Mouse (Mus musculus) hindbrain, embryonic 14.5 days (tissue): ENCODE results near the gene Ptprt. TPM values are rescaled to one million over a fixed set of nuclear protein-coding genes. Genes with fewer than 3 reads are reported as not detected.

Experiments
- ATAC-seq: fragments of 200-750 bp; cut with Nextera tagmentation; 2 replicates; pipeline ENCODE4 v1.8.0; 2017; ENCODE audit warnings: moderate number of reproducible peaks, mild to moderate bottlenecking, moderate TSS enrichment, moderate library complexity; ENCODE audit not compliant: low FRiP score
- DNase-seq: peaks from one replicate; pipeline ENCODE4 v3.0.0-alpha.2; 2015; ENCODE audit warnings: low spot score
- H3K27ac ChIP-seq: fragments of 300-500 bp; sonication (generic); 2 replicates; pipeline ENCODE4 v1.5.1; 2014; ENCODE audit warnings: mild to moderate bottlenecking, moderate library complexity
- H3K27me3 ChIP-seq: fragments of 300-500 bp; sonication (generic); 2 replicates; pipeline ENCODE4 v1.6.1; 2014; ENCODE audit warnings: mild to moderate bottlenecking, low read length, mixed read lengths; ENCODE audit not compliant: control insufficient read depth, insufficient read depth
- H3K36me3 ChIP-seq: fragments of 300-500 bp; sonication (generic); replicated peaks from 2 replicates; pipeline ENCODE4 v1.6.1; 2014; ENCODE audit not compliant: control insufficient read depth, insufficient read depth
- H3K4me1 ChIP-seq: fragments of 300-500 bp; sonication (generic); replicated peaks from 2 replicates; pipeline ENCODE4 v1.6.1; 2014; ENCODE audit warnings: antibody characterized with exemption, low read length, mixed read lengths; ENCODE audit not compliant: control insufficient read depth, insufficient read depth
- H3K4me2 ChIP-seq: fragments of 300-500 bp; sonication (generic); replicated peaks from 2 replicates; pipeline ENCODE4 v1.6.1; 2014; ENCODE audit warnings: mild to moderate bottlenecking, moderate library complexity
- H3K4me3 ChIP-seq: fragments of 300-500 bp; sonication (generic); replicated peaks from 2 replicates; pipeline ENCODE4 v1.5.1; 2014; ENCODE audit warnings: mild to moderate bottlenecking, low read length
- H3K9ac ChIP-seq: fragments of 300-500 bp; sonication (generic); 2 replicates; pipeline ENCODE4 v1.6.1; 2014
- H3K9me3 ChIP-seq: fragments of 300-500 bp; sonication (generic); 2 replicates; pipeline ENCODE4 v1.6.1; 2016; ENCODE audit warnings: low read length; ENCODE audit not compliant: control insufficient read depth
- WGBS: fragments of 180-500 bp; shearing (Covaris S2); extraction: QIAGEN DNeasy Blood & Tissue Kit; methylation state at CpG from one replicate; pipeline ENCODE4 v1.1.7; 2014; 5-methylcytosine and 5-hydroxymethylcytosine counted together
- polyA plus RNA-seq: library from polyadenylated mRNA; unstranded; fragments of >200 nt; fragmentation: Nextera tagmentation; extraction: Ambion mirVana; gene quantifications from 2 replicates; pipeline ENCODE4 v1.2.1, GENCODE M21; 2014

Ptprt gene
- polyA plus RNA-seq, 1 experiment from 2014 or later: 21.5 TPM

DNA sequence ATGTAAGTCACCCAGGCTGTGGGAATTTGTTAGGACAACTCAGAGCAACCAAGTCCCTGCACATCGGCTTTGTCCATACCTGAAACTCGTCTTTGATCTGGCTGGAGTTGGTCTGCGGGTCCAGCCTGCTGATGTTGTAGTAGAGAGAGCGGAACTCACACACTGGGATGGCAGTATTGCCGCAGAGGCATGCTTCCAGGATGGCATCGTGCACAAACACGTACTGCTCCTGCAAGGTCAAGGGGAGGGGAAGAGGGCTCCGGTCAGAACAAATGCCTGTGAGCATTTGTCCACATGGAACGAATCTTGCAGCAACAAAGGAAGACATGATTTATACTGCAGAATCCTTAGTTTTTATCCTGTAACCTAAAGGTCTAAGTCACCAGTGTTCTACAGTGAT lies 1107.3 kb downstream of the Ptprt start:
- H3K27ac ChIP-seq: no peak overlapping the region
- DNase-seq: no peak
- no peak overlapping the region for H3K4me2 ChIP-seq
- H3K4me3 ChIP-seq: no peak overlapping the region
- ATAC-seq: no peak
- no peaks in the 10 kb centered on the region for H3K4me1 ChIP-seq
- H3K9me3 ChIP-seq: no peaks in the 10 kb centered on the region
- H3K36me3 ChIP-seq: no peaks in the 10 kb centered on the region
- no peak overlapping the region for H3K9ac ChIP-seq
- H3K27me3 ChIP-seq: no peaks in the 10 kb centered on the region
- WGBS: 86% methylated on average over 9 of the region's 9 CpGs

DNA sequence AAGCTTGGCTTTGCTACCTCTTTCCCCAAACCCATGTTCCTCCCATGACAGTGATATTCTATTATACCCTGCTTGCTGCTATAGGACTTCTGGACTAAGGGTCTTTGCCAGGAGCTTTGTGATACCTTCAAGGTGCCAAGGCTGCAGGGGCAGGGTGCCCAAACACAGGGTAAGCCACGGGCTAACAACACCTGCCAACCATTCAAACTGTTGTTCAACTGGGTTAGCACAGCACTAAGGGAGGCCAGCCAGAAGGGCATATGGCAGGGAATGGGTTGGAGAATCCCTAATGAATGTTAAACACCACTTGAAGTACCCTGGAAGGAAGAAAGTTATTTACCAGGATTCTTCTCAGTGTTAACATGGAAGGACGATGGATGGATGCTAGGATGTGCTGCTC lies 1108.9 kb downstream of the Ptprt start:
- H3K27me3 ChIP-seq: no peaks in the 10 kb centered on the region
- H3K27ac ChIP-seq: no peak overlapping the region
- ATAC-seq (no peak), DNase-seq (no peak)
- WGBS: 87% methylated on average over 2 of the region's 2 CpGs
- no peak overlapping the region for H3K4me2 ChIP-seq
- H3K36me3 ChIP-seq: no peaks in the 10 kb centered on the region
- no peaks in the 10 kb centered on the region for H3K4me1 ChIP-seq
- H3K9me3 ChIP-seq: no peaks in the 10 kb centered on the region
- H3K4me3 ChIP-seq: no peak overlapping the region
- H3K9ac ChIP-seq: no peak overlapping the region

DNA sequence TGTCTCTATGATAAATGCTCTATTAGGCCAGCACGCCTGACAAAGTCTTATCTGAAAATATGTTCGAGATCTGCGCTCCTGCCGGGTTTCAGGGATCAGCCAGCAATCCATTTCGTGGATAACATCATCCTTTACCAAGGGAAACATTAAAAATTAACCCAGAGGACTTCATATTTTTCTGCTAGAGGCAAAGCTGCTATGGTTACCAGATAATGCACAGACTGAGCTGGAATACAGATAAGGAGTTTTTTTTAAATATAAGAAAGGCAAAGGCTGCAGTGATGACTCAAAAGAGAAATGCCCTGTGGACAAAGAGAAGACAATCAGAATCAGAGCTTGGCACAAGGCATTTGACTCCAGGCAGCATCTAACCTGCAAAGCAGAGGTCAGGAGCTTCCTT lies 1111.4 kb downstream of the Ptprt start:
- no peaks in the 10 kb centered on the region for H3K4me1 ChIP-seq
- no peak for DNase-seq
- no peak overlapping the region for H3K9ac ChIP-seq
- no peaks in the 10 kb centered on the region for H3K27me3 ChIP-seq
- H3K36me3 ChIP-seq: no peaks in the 10 kb centered on the region
- no peak overlapping the region for H3K4me2 ChIP-seq
- ATAC-seq: no peak
- WGBS: 54% methylated on average over 5 of the region's 5 CpGs
- H3K4me3 ChIP-seq: no peak overlapping the region
- 0 out of 2 replicates have a peak overlapping the region, but pooled peaks have one; percentile 16 for H3K27ac ChIP-seq
- no peaks in the 10 kb centered on the region for H3K9me3 ChIP-seq

DNA sequence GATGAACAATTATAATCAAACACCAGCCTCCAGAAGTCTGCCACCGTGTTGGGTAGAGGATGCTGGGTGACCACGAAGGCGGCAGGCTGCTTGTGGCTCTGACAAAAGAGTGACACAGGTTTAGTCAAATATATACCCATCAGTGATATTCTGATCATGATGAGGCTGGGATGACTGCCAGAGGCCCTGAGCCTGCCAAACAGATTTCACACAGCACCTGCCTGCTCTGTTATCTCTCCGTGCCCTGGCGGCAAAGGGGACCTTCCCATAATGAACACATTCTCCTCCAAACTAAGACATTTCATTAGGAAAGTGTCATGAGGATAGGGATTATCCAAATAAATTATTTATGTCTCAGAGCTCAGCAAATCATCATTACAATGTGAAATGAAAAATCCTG lies 1113.6 kb downstream of the Ptprt start:
- Histone ChIP-seq H3K9ac (no peak overlapping the region), H3K4me1 (no peaks in the 10 kb centered on the region), H3K27ac (no peak overlapping the region), H3K36me3 (no peaks in the 10 kb centered on the region), H3K9me3 (no peaks in the 10 kb centered on the region), H3K27me3 (no peaks in the 10 kb centered on the region), H3K4me3 (no peak overlapping the region), H3K4me2 (no peak overlapping the region)
- WGBS: 73% methylated on average over 5 of the region's 5 CpGs
- ATAC-seq (no peak), DNase-seq (peak; percentile 52)

DNA sequence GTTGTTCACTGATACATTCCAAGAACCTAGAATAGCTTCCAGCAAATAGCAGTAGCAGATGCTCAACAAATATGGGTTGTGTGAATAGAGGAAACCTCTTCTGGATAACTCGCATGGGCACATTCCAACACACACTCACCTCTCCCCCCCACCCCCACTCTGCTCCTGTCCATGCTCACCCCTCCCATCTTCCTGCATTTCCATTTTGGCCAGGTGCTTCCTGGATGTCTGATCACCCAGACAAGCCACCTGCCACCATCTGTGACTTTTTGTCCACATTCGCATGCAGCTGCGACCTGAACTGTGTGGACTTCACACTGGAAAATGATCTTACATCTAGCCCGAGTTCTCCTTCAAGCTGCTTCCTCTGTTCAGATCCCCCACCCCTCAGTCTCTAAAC lies 1115.5 kb downstream of the Ptprt start:
- H3K9me3 ChIP-seq: no peaks in the 10 kb centered on the region
- whole genome bisulfite sequencing: 93% methylated on average over 4 of the region's 4 CpGs
- no peak for DNase-seq
- H3K27ac ChIP-seq: no peak overlapping the region
- H3K4me2 ChIP-seq: no peak overlapping the region
- H3K4me1 ChIP-seq: no peaks in the 10 kb centered on the region
- H3K27me3 ChIP-seq: no peaks in the 10 kb centered on the region
- no peak for ATAC-seq
- no peak overlapping the region for H3K9ac ChIP-seq
- H3K4me3 ChIP-seq: no peak overlapping the region
- no peaks in the 10 kb centered on the region for H3K36me3 ChIP-seq

DNA sequence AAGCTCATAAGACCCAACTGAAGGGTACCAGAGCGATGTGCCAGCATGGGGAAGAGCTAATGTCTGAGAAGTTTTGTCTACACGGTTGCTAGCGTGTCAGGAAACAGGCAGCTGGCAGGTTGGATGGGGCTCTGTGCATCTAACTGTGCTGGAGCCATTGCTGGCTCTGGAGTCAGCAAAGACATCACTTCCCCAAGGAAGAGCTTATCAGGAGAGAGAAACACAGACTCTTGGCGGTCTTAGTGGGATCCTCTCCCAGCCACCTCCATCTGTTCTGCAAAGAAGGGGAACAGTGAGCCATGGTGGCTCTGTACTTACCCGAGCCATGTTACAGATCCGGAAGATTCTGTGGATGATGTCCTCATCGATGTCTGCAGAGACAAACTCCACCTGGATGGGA lies 1126.8 kb downstream of the Ptprt start:
- Histone ChIP-seq H3K9ac (no peak overlapping the region), H3K4me3 (no peak overlapping the region), H3K27ac (no peak overlapping the region), H3K27me3 (no peaks in the 10 kb centered on the region), H3K4me1 (no peaks in the 10 kb centered on the region), H3K9me3 (no peaks in the 10 kb centered on the region), H3K36me3 (no peaks in the 10 kb centered on the region), H3K4me2 (no peak overlapping the region)
- 92% methylated on average over 7 of the region's 7 CpGs for WGBS
- ATAC-seq (no peak), DNase-seq (no peak)

DNA sequence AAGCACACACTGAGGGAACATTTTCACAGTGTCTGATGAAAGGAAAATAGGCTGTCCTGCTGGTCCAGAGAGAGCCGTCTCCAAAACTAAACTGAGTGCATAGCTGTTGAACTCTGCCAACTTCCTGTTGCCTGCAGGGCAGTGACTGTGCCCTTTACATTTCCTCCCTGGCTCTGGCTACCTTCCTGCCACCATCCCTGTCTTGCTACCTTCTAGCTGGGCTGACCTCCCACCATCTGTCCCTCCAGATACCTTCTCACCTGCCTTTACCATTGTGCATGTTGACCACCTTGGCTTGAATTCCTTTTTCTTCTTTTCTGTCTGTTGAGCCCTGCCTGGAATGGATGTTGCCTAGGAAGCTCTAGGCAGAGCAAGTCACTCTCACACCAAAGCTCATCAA lies 1133.8 kb downstream of the Ptprt start:
- 88% methylated on average over 1 of the region's 1 CpGs for WGBS
- no peaks in the 10 kb centered on the region for H3K9me3 ChIP-seq
- no peak for DNase-seq
- H3K27me3 ChIP-seq: no peaks in the 10 kb centered on the region
- H3K36me3 ChIP-seq: no peaks in the 10 kb centered on the region
- ATAC-seq: no peak
- H3K9ac ChIP-seq: no peak overlapping the region
- no peak overlapping the region for H3K4me2 ChIP-seq
- H3K27ac ChIP-seq: no peak overlapping the region
- H3K4me3 ChIP-seq: no peak overlapping the region
- H3K4me1 ChIP-seq: no peaks in the 10 kb centered on the region

DNA sequence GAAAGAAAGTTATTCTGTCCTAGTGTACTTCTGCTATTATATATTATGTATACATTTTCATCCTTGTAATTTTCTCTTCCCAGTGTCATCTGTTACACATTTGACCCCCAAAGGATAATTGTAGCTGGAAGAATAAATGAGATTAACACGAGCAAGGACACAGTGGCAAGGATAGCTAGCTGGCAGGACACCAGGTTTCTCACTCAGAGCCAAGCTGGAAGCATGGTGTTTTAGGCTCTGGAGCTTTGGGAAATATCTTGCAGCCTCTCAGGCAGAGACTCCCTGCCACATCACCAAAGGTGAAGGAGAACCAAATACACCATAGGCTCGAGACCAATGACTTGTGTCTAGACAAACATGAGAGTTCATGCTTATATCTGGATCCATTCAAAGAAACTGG lies 1141.3 kb downstream of the Ptprt start:
- WGBS: 70% methylated on average over 2 of the region's 2 CpGs
- Histone ChIP-seq H3K36me3 (no peaks in the 10 kb centered on the region), H3K9ac (no peak overlapping the region), H3K27ac (no peak overlapping the region), H3K4me2 (no peak overlapping the region), H3K9me3 (no peaks in the 10 kb centered on the region), H3K4me3 (no peak overlapping the region), H3K4me1 (no peaks in the 10 kb centered on the region), H3K27me3 (no peaks in the 10 kb centered on the region)
- DNase-seq: no peak
- ATAC-seq: no peak

DNA sequence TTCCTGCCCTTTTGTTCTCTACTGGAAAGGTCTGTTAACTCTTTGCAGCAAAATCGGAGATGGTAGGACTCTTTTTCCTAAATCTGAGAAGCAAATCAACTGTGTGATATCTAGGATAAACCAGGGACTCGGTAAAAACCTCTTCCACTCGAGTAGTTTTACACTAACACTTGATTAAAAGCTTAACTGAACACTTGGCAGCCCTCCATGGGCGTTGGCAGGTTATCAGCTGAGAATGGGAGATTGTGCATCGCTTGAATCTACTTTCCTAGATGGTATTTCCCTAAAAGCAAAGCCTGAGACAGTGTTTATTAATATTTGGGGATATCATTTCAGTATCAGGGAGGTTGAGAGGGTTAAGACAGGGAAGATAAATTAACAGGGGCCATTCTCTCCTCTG lies 1144.0 kb downstream of the Ptprt start:
- Histone ChIP-seq H3K36me3 (no peaks in the 10 kb centered on the region), H3K4me3 (no peak overlapping the region), H3K27ac (no peak overlapping the region), H3K4me1 (no peaks in the 10 kb centered on the region), H3K4me2 (no peak overlapping the region), H3K27me3 (no peaks in the 10 kb centered on the region), H3K9ac (no peak overlapping the region), H3K9me3 (no peaks in the 10 kb centered on the region)
- DNase-seq (peak; percentile 65), ATAC-seq (no peak)
- 57% methylated on average over 5 of the region's 5 CpGs for WGBS

DNA sequence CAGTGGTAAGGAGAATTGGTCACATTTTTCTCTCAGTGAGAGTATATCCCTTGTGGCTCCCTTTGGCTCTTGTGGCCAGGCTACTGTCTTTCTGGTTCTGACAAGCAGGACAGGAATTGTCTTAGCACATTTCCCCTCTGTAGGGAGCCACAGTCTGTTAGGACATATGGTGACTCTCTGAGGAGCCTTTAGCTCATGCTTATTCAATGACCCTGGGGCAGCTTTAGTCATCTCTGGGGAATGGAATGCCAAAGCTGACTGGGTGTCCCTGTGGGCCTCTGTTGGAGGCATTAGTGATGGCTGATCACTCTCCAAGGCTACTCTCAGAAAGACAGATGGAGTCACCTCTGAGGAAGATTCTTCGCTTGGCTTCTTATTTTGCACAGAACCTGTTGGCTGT lies 1147.7 kb downstream of the Ptprt start:
- Histone ChIP-seq H3K9me3 (no peaks in the 10 kb centered on the region), H3K36me3 (no peaks in the 10 kb centered on the region), H3K4me1 (peaks cover 9% of the 10 kb centered on the region; the same call in 1 of the 2 replicates), H3K9ac (no peak overlapping the region), H3K27me3 (no peaks in the 10 kb centered on the region), H3K4me3 (no peak overlapping the region), H3K27ac (no peak overlapping the region), H3K4me2 (no peak overlapping the region)
- WGBS: 70% methylated on average over 1 of the region's 1 CpGs
- no peak for ATAC-seq
- no peak for DNase-seq
